In the genomic region with DNA sequence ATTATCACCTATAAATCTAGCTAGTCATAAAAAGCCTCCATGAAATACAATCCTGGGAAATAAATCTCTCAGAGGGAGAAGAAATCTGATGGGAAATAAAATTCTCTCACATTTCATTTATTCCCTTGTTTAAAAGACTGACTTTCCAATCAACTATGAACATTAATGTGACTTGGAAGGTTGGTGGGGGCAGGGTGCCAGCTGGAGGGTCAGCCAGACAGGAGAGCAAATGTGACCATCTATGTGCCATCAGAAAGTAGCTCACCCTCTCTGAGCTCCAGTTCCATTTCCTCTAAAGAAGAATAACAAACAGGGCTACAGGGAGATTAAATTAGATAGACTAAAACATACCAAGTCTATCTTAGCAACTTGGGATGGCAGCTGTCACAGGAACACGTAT, we compare ENCODE assay signal across 29 mouse cellular contexts.
"Had no signal": no experiment of that assay in that cellular context is flagged by ENCODE, and none has a peak within 500 bp of the region (broad histone marks: within the 10 kb centered on the region; RNA-seq: fewer than 3 reads in every experiment).

No protein-coding gene starts in this region.

- DNase-seq: left cerebral cortex, postnatal 4 days; liver; liver, embryonic 13.5 days; liver, postnatal 0 days; lung, adult 18-20 months; lung, adult 2 months; lung, embryonic 14.5 days; lung, postnatal 10 days; lung, postnatal 14 days; lung, postnatal 36 days; lung, postnatal 4 days; midbrain, embryonic 14.5 days had no signal

- H3K4me3 ChIP-seq: limb, embryonic 10.5 days; limb, embryonic 12.5 days; limb, embryonic 13.5 days; limb, embryonic 15.5 days; liver, embryonic 12.5 days; liver, embryonic 13.5 days; liver, embryonic 15.5 days; lung, embryonic 15.5 days; megakaryocyte, embryonic 14.5 days; midbrain, embryonic 10.5 days; midbrain, embryonic 12.5 days; midbrain, embryonic 13.5 days; midbrain, embryonic 15.5 days; myocyte; neural tube, embryonic 12.5 days; neural tube, embryonic 13.5 days had no signal

- H3K4me1 ChIP-seq: limb, embryonic 10.5 days; limb, embryonic 12.5 days; limb, embryonic 13.5 days; limb, embryonic 15.5 days; liver, embryonic 12.5 days; liver, embryonic 13.5 days; liver, embryonic 15.5 days; lung, embryonic 15.5 days; megakaryocyte, embryonic 14.5 days; midbrain, embryonic 15.5 days; neural tube, embryonic 12.5 days had no signal

- H3K27ac ChIP-seq: limb, embryonic 10.5 days; limb, embryonic 12.5 days; limb, embryonic 13.5 days; limb, embryonic 15.5 days; liver, embryonic 12.5 days; liver, embryonic 13.5 days; liver, embryonic 14.5 days; liver, embryonic 15.5 days; lung, embryonic 15.5 days; macrophage; midbrain, embryonic 10.5 days; midbrain, embryonic 12.5 days; midbrain, embryonic 13.5 days; midbrain, embryonic 15.5 days; neural tube, embryonic 12.5 days; neural tube, embryonic 13.5 days had no signal

- H3K36me3 ChIP-seq: limb, embryonic 10.5 days; limb, embryonic 12.5 days; limb, embryonic 13.5 days; limb, embryonic 15.5 days; liver, embryonic 12.5 days; liver, embryonic 13.5 days; liver, embryonic 15.5 days; lung, embryonic 15.5 days; midbrain, embryonic 10.5 days; midbrain, embryonic 12.5 days; midbrain, embryonic 13.5 days; midbrain, embryonic 15.5 days; neural tube, embryonic 12.5 days; neural tube, embryonic 13.5 days had no signal

- H3K9me3 ChIP-seq: limb, embryonic 10.5 days; limb, embryonic 12.5 days; limb, embryonic 13.5 days; limb, embryonic 15.5 days; liver, embryonic 12.5 days; liver, embryonic 13.5 days; liver, embryonic 15.5 days; lung, embryonic 15.5 days; midbrain, embryonic 10.5 days; midbrain, embryonic 12.5 days; midbrain, embryonic 13.5 days; midbrain, embryonic 15.5 days; neural tube, embryonic 12.5 days; neural tube, embryonic 13.5 days had no signal

- H3K27me3 ChIP-seq: limb, embryonic 12.5 days; limb, embryonic 13.5 days; limb, embryonic 15.5 days; liver, embryonic 12.5 days; liver, embryonic 13.5 days; liver, embryonic 15.5 days; lung, embryonic 15.5 days; megakaryocyte, embryonic 14.5 days; midbrain, embryonic 12.5 days; midbrain, embryonic 13.5 days; midbrain, embryonic 15.5 days; neural tube, embryonic 12.5 days; neural tube, embryonic 13.5 days had no signal
